Mouse (Mus musculus) embryonic facial prominence, embryonic 10.5 days (tissue): ENCODE measurements around the gene Ttc30a2. TPM values are rescaled to one million over a fixed set of nuclear protein-coding genes. Genes with fewer than 3 reads are reported as not detected.

Source experiments
- DNase-seq: peaks from one replicate; pipeline ENCODE4 v3.0.0-alpha.2; 2017; ENCODE audit warnings: low spot score
- H3K27ac ChIP-seq: fragments of 300-500 bp; sonication (generic); replicated peaks from 2 replicates; pipeline ENCODE4 v1.5.1; 2016; ENCODE audit warnings: mild to moderate bottlenecking
- H3K27me3 ChIP-seq: fragments of 300-500 bp; sonication (generic); replicated peaks from 2 replicates; pipeline ENCODE4 v1.6.1; 2016; ENCODE audit warnings: low read depth, mild to moderate bottlenecking; ENCODE audit not compliant: poor library complexity, severe bottlenecking
- H3K36me3 ChIP-seq: fragments of 300-500 bp; sonication (generic); replicated peaks from 2 replicates; pipeline ENCODE4 v1.6.1; 2016; ENCODE audit warnings: mild to moderate bottlenecking, moderate library complexity
- H3K4me1 ChIP-seq: fragments of 300-500 bp; sonication (generic); 2 replicates; pipeline ENCODE4 v1.6.1; 2016
- H3K4me3 ChIP-seq: fragments of 300-500 bp; sonication (generic); 2 replicates; pipeline ENCODE4 v1.5.1; 2016; ENCODE audit warnings: mild to moderate bottlenecking, moderate library complexity
- H3K9me3 ChIP-seq: fragments of 300-500 bp; sonication (generic); 2 replicates; pipeline ENCODE4 v1.6.1; 2016; ENCODE audit warnings: mild to moderate bottlenecking
- WGBS: fragments of 180-500 bp; shearing (Covaris S2); methylation state at CpG from one replicate; pipeline ENCODE4 v1.1.7; 2016; 5-methylcytosine and 5-hydroxymethylcytosine counted together
- polyA plus RNA-seq: library from polyadenylated mRNA; unstranded; fragments of >200 nt; fragmentation: Nextera tagmentation; extraction: Ambion mirVana; gene quantifications from 2 replicates; pipeline ENCODE4 v1.2.1, GENCODE M21; 2016

Gene Ttc30a2
- polyA plus RNA-seq, 1 experiment from 2014 or later: 0.65 TPM

GRCm38 (mm10) chr2:75964972-75965371 lies 13.0 kb downstream of the Ttc30a2 start:
- Histone ChIP-seq H3K27me3 (peaks cover 20% of the 10 kb centered on the region; the same call in 1 of the 2 replicates), H3K27ac (peak overlapping the region; percentile 48; the same call in 1 of the 2 replicates), H3K36me3 (no peaks in the 10 kb centered on the region), H3K9me3 (no peaks in the 10 kb centered on the region), H3K4me3 (peak overlapping the region; percentile 35; the same call in 1 of the 2 replicates), H3K4me1 (peaks cover 36% of the 10 kb centered on the region)
- peak; percentile 60 for DNase-seq
- 26% methylated on average over 5 of the region's 5 CpGs for WGBS

GRCm38 (mm10) chr2:75964512-75964911 lies 13.5 kb downstream of the Ttc30a2 start:
- H3K36me3 ChIP-seq: no peaks in the 10 kb centered on the region
- H3K27ac ChIP-seq: peak overlapping the region; percentile 48; the same call in 1 of the 2 replicates
- WGBS: 17% methylated on average over 14 of the region's 14 CpGs
- H3K4me3 ChIP-seq: peak overlapping the region; percentile 35; the same call in 1 of the 2 replicates
- peaks cover 20% of the 10 kb centered on the region; the same call in 1 of the 2 replicates for H3K27me3 ChIP-seq
- peaks cover 41% of the 10 kb centered on the region for H3K4me1 ChIP-seq
- DNase-seq: peak; percentile 74
- H3K9me3 ChIP-seq: no peaks in the 10 kb centered on the region

GRCm38 (mm10) chr2:75964051-75964450 lies 13.9 kb downstream of the Ttc30a2 start:
- Histone ChIP-seq H3K36me3 (no peaks in the 10 kb centered on the region), H3K4me3 (no peak overlapping the region), H3K27me3 (peaks cover 20% of the 10 kb centered on the region; the same call in 1 of the 2 replicates), H3K4me1 (peaks cover 45% of the 10 kb centered on the region), H3K27ac (peak overlapping the region; percentile 20; the same call in 1 of the 2 replicates), H3K9me3 (no peaks in the 10 kb centered on the region)
- 71% methylated on average over 5 of the region's 5 CpGs for WGBS
- no peak for DNase-seq

- H3K36me3 ChIP-seq: no peaks in the 10 kb centered on the region
- 0 out of 2 replicates have a peak overlapping the region, but pooled peaks have one; percentile 20 for H3K27ac ChIP-seq
- no peaks in the 10 kb centered on the region for H3K9me3 ChIP-seq
- peak; percentile 16 for DNase-seq
- peaks cover 50% of the 10 kb centered on the region for H3K4me1 ChIP-seq
- H3K27me3 ChIP-seq: peaks cover 23% of the 10 kb centered on the region; the same call in 1 of the 2 replicates
- 50% methylated on average over 10 of the region's 10 CpGs for WGBS
- no peak overlapping the region for H3K4me3 ChIP-seq
These were observed 14.6 kb downstream of the Ttc30a2 start for GRCm38 (mm10) chr2:75963211-75963840.

- peak; percentile 46 for DNase-seq
- peaks cover 47% of the 10 kb centered on the region for H3K4me1 ChIP-seq
These were observed 17.3 kb downstream of the Ttc30a2 start for GRCm38 (mm10) chr2:75960366-75961330.

GRCm38 (mm10) chr2:75959850-75960365 lies 18.1 kb downstream of the Ttc30a2 start:
- Histone ChIP-seq H3K9me3 (no peaks in the 10 kb centered on the region), H3K4me1 (peaks cover 47% of the 10 kb centered on the region), H3K27me3 (peaks cover 18% of the 10 kb centered on the region; the same call in 1 of the 2 replicates), H3K4me3 (peak overlapping the region; percentile 41), H3K36me3 (no peaks in the 10 kb centered on the region), H3K27ac (peak overlapping the region; percentile 78)
- WGBS: 11% methylated on average over 15 of the region's 15 CpGs
- peak; percentile 51 for DNase-seq

More at GRCm38 (mm10) chr2:75960366-75961330, 17.3 kb downstream of the Ttc30a2 start:
- H3K27ac ChIP-seq: peak overlapping the region; percentile 78
- H3K4me3 ChIP-seq: peak overlapping the region; percentile 41
- no peaks in the 10 kb centered on the region for H3K36me3 ChIP-seq
- peaks cover 20% of the 10 kb centered on the region; the same call in 1 of the 2 replicates for H3K27me3 ChIP-seq
- 53% methylated on average over 15 of the region's 15 CpGs for WGBS
- no peaks in the 10 kb centered on the region for H3K9me3 ChIP-seq

- peaks cover 41% of the 10 kb centered on the region for H3K4me1 ChIP-seq
These were observed 18.7 kb downstream of the Ttc30a2 start for GRCm38 (mm10) chr2:75959183-75959849.

GRCm38 (mm10) chr2:75955709-75956108 lies 22.3 kb downstream of the Ttc30a2 start:
- H3K36me3 ChIP-seq: no peaks in the 10 kb centered on the region
- peaks cover 25% of the 10 kb centered on the region for H3K4me1 ChIP-seq
- DNase-seq: no peak
- 53% methylated on average over 14 of the region's 14 CpGs for WGBS
- peaks cover 9% of the 10 kb centered on the region; the same call in 1 of the 2 replicates for H3K27me3 ChIP-seq
- no peaks in the 10 kb centered on the region for H3K9me3 ChIP-seq
- no peak overlapping the region for H3K27ac ChIP-seq
- H3K4me3 ChIP-seq: no peak overlapping the region

More at GRCm38 (mm10) chr2:75959183-75959849, 18.7 kb downstream of the Ttc30a2 start:
- WGBS: 33% methylated on average over 18 of the region's 18 CpGs
- no peaks in the 10 kb centered on the region for H3K36me3 ChIP-seq
- H3K9me3 ChIP-seq: no peaks in the 10 kb centered on the region
- peak overlapping the region; percentile 78 for H3K27ac ChIP-seq
- H3K27me3 ChIP-seq: peaks cover 18% of the 10 kb centered on the region; the same call in 1 of the 2 replicates
- peak; percentile 51 for DNase-seq
- H3K4me3 ChIP-seq: peak overlapping the region; percentile 41

GRCm38 (mm10) chr2:75953320-75953719 lies 24.6 kb downstream of the Ttc30a2 start:
- Histone ChIP-seq H3K27me3 (no peaks in the 10 kb centered on the region), H3K27ac (no peak overlapping the region), H3K9me3 (no peaks in the 10 kb centered on the region), H3K36me3 (no peaks in the 10 kb centered on the region), H3K4me1 (peaks cover 4% of the 10 kb centered on the region), H3K4me3 (no peak overlapping the region)
- 95% methylated on average over 5 of the region's 5 CpGs for WGBS
- no peak for DNase-seq

GRCm38 (mm10) chr2:75950685-75951084 lies 27.3 kb downstream of the Ttc30a2 start:
- H3K27ac ChIP-seq: no peak overlapping the region
- H3K27me3 ChIP-seq: no peaks in the 10 kb centered on the region
- H3K4me1 ChIP-seq: peaks cover 2% of the 10 kb centered on the region
- no peak for DNase-seq
- 92% methylated on average over 8 of the region's 8 CpGs for WGBS
- no peaks in the 10 kb centered on the region for H3K36me3 ChIP-seq
- H3K9me3 ChIP-seq: no peaks in the 10 kb centered on the region
- no peak overlapping the region for H3K4me3 ChIP-seq

GRCm38 (mm10) chr2:75938117-75939063 lies 39.6 kb downstream of the Ttc30a2 start, which contains the start of gene Ttc30b:
Gene Ttc30b, minus strand, starts transcription at chr2:75938585.
- H3K27ac ChIP-seq: peak within 1 kb of the TSS; percentile 94
- H3K27me3 ChIP-seq: no peaks in the 10 kb centered on the region
- no peaks in the 10 kb centered on the region for H3K36me3 ChIP-seq

More at GRCm38 (mm10) chr2:75938117-75939063, 39.6 kb downstream of the Ttc30a2 start, which contains the start of gene Ttc30b:
- peak; percentile 84 for DNase-seq
- 5% methylated on average over 42 of the region's 42 CpGs for WGBS
- H3K9me3 ChIP-seq: no peaks in the 10 kb centered on the region
- peak within 1 kb of the TSS; percentile 67 for H3K4me3 ChIP-seq
- H3K4me1 ChIP-seq: peaks cover 23% of the 10 kb centered on the region
